Mouse (Mus musculus): ENCODE data around the gene Sytl2. TPM values are rescaled to one million over a fixed set of nuclear protein-coding genes. Genes with fewer than 3 reads are reported as not detected.

Sytl2 gene
- total and polyA plus RNA-seq, 3 experiments, result not detected

DNA sequence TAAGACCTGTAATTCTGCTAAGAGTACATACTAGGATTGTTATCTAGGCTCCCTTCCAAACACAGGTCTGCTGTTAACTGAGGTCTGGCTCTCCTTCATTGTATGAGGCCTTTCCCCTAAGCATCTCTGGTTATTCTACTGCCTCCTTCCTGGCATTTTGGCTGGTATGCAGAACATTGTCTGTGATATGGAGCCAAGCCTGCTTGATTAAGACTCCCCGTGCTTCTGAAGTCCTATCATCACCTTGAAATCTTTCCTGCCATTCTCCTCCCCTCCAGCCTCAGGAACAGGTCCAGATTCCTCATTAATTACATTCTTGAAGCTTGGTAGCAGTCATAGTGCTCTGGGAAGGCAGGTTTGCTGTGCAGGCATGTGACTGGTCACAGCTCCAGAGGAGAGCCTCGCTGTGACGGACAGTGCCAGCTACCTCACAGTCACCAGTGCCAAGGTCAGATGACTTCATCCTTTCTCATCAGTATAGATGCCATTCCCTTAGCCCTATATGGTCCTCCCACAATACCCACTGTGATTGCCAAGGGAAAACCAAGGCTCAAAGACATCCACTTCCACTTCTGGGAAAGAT, 30.5 kb downstream of the Sytl2 start:
- H3K4me3 ChIP-seq (ENCODE audit: control insufficient read depth in 1 of 2, insufficient read depth in 1 of 2, low read depth in 2 of 2, low read length in 2 of 2), result no peak overlapping the region
- no peak overlapping the region for H3K9ac ChIP-seq (ENCODE audit: control insufficient read depth, low read depth, low read length, poor library complexity, severe bottlenecking)
- no peaks in the 10 kb centered on the region for H3K79me2 ChIP-seq (ENCODE audit: control insufficient read depth, insufficient read depth, low read length, poor library complexity)
- H3K9me3 ChIP-seq (replicated peaks; ENCODE audit: insufficient read depth, low read length), result no peaks in the 10 kb centered on the region
- no peaks in the 10 kb centered on the region for H3K36me3 ChIP-seq (ENCODE audit: control insufficient read depth in 1 of 2, insufficient read depth in 2 of 2, low read length in 2 of 2)
- no peak for DNase-seq (ENCODE audit: low read depth, low spot score)
- H3K4me1 ChIP-seq (ENCODE audit: control insufficient read depth in 1 of 2, insufficient read depth in 2 of 2, low read length in 2 of 2), result no peaks in the 10 kb centered on the region
- no peak for TF ChIP-seq ZC3H11A (IDR thresholded peaks at IDR 0.05; ENCODE audit: low read depth, low read length)
- no peak for TF ChIP-seq POLR2AphosphoS2 (IDR thresholded peaks at IDR 0.05; ENCODE audit: low read length)
- no peak for TF ChIP-seq CHD2 (IDR thresholded peaks at IDR 0.05; ENCODE audit: low read length)
- no peak for TF ChIP-seq MAZ (IDR thresholded peaks at IDR 0.05; ENCODE audit: low read depth, low read length)
- no peak for TF ChIP-seq CTCF (IDR thresholded peaks at IDR 0.05 in 2 of 3, conservative IDR thresholded peaks at IDR 0.05 in 1 of 3; ENCODE audit: control insufficient read depth in 1 of 3, insufficient read depth in 1 of 3, low read depth in 2 of 3, low read length in 3 of 3, poor library complexity in 1 of 3, severe bottlenecking in 1 of 3)
- no peak for TF ChIP-seq MEF2A (IDR thresholded peaks at IDR 0.05; ENCODE audit: extremely low read depth, insufficient replicate concordance, low read depth, low read length, poor library complexity, severe bottlenecking)
- TF ChIP-seq SIN3A (IDR thresholded peaks at IDR 0.05; ENCODE audit: low read length), result no peak
- no peak for TF ChIP-seq RAD21 (IDR thresholded peaks at IDR 0.05; ENCODE audit: low read depth, low read length)
- no peak for TF ChIP-seq NELFE (IDR thresholded peaks at IDR 0.05; ENCODE audit: low read depth, low read length)
- TF ChIP-seq ZMIZ1 (IDR thresholded peaks at IDR 0.05; ENCODE audit: low read depth, low read length), result no peak
- TF ChIP-seq GATA1 (IDR thresholded peaks at IDR 0.05; ENCODE audit: low read depth, low read length), result no peak
- TF ChIP-seq EP300 (IDR thresholded peaks at IDR 0.05; ENCODE audit: low read depth in 1 of 2, low read length in 2 of 2), result no peak
- TF ChIP-seq E2F4 (IDR thresholded peaks at IDR 0.05; ENCODE audit: borderline replicate concordance, low read depth, low read length), result no peak
- no peak for TF ChIP-seq ELF1 (IDR thresholded peaks at IDR 0.05; ENCODE audit: low read depth, low read length)
- no peak for TF ChIP-seq MAX (IDR thresholded peaks at IDR 0.05; ENCODE audit: low read length)
- TF ChIP-seq NRF1 (IDR thresholded peaks at IDR 0.05; ENCODE audit: insufficient read depth, low read depth, low read length, poor library complexity, severe bottlenecking), result no peak
- no peak for TF ChIP-seq KAT2A (conservative IDR thresholded peaks at IDR 0.05; ENCODE audit: low read depth, low read length)
- no peak for TF ChIP-seq POLR2AphosphoS5 (IDR thresholded peaks at IDR 0.05; ENCODE audit: borderline replicate concordance, low read depth, low read length)
- no peak for TF ChIP-seq MAFK (IDR thresholded peaks at IDR 0.05; ENCODE audit: borderline replicate concordance, low read depth, low read length)
- peaks cover 2 to 3% of the 10 kb centered on the region in 2 experiments; a peak in 1 of 4 replicates for H3K27me3 ChIP-seq (ENCODE audit: control insufficient read depth in 1 of 2, insufficient read depth in 2 of 2, low read length in 2 of 2)
- H3K27ac ChIP-seq (ENCODE audit: control insufficient read depth, low read depth, low read length), result no peak overlapping the region

GRCm38 (mm10) chr7:90334362-90334761, 32.3 kb downstream of the Sytl2 start:
- H3K9me3 ChIP-seq (replicated peaks; ENCODE audit: insufficient read depth, low read length), result no peaks in the 10 kb centered on the region
- no peaks in the 10 kb centered on the region for H3K4me1 ChIP-seq (ENCODE audit: control insufficient read depth in 1 of 2, insufficient read depth in 2 of 2, low read length in 2 of 2)
- no peak overlapping the region for H3K4me3 ChIP-seq (ENCODE audit: control insufficient read depth in 1 of 2, insufficient read depth in 1 of 2, low read depth in 2 of 2, low read length in 2 of 2)
- no peaks in the 10 kb centered on the region for H3K36me3 ChIP-seq (ENCODE audit: control insufficient read depth in 1 of 2, insufficient read depth in 2 of 2, low read length in 2 of 2)
- peaks cover 2 to 3% of the 10 kb centered on the region in 2 experiments; a peak in 1 of 4 replicates for H3K27me3 ChIP-seq (ENCODE audit: control insufficient read depth in 1 of 2, insufficient read depth in 2 of 2, low read length in 2 of 2)
- H3K9ac ChIP-seq (ENCODE audit: control insufficient read depth, low read depth, low read length, poor library complexity, severe bottlenecking), result no peak overlapping the region
- TF ChIP-seq MYB (IDR thresholded peaks at IDR 0.05; ENCODE audit: low read depth, low read length), result no peak
- TF ChIP-seq GATA1 (IDR thresholded peaks at IDR 0.05; ENCODE audit: low read depth, low read length), result no peak
- no peak for TF ChIP-seq MYC (IDR thresholded peaks at IDR 0.05; ENCODE audit: low read depth, low read length)
- TF ChIP-seq MAZ (IDR thresholded peaks at IDR 0.05; ENCODE audit: low read depth, low read length), result no peak
- TF ChIP-seq POLR2AphosphoS5 (IDR thresholded peaks at IDR 0.05; ENCODE audit: borderline replicate concordance, low read depth, low read length), result no peak
- no peak for TF ChIP-seq KAT2A (conservative IDR thresholded peaks at IDR 0.05; ENCODE audit: low read depth, low read length)
- no peak for TF ChIP-seq RCOR1 (IDR thresholded peaks at IDR 0.05; ENCODE audit: low read depth, low read length)
- TF ChIP-seq TAL1 (IDR thresholded peaks at IDR 0.05; ENCODE audit: low read length), result no peak
- no peak for TF ChIP-seq CTCF (IDR thresholded peaks at IDR 0.05 in 2 of 3, conservative IDR thresholded peaks at IDR 0.05 in 1 of 3; ENCODE audit: control insufficient read depth in 1 of 3, insufficient read depth in 1 of 3, low read depth in 2 of 3, low read length in 3 of 3, poor library complexity in 1 of 3, severe bottlenecking in 1 of 3)
- TF ChIP-seq SIN3A (IDR thresholded peaks at IDR 0.05; ENCODE audit: low read length), result no peak
- no peak for TF ChIP-seq NRF1 (IDR thresholded peaks at IDR 0.05; ENCODE audit: insufficient read depth, low read depth, low read length, poor library complexity, severe bottlenecking)
- no peak for TF ChIP-seq EP300 (IDR thresholded peaks at IDR 0.05; ENCODE audit: low read depth in 1 of 2, low read length in 2 of 2)
- TF ChIP-seq UBTF (IDR thresholded peaks at IDR 0.05; ENCODE audit: borderline replicate concordance, insufficient read depth, low read depth, low read length), result no peak
- TF ChIP-seq ELF1 (IDR thresholded peaks at IDR 0.05; ENCODE audit: low read depth, low read length), result no peak
- TF ChIP-seq GABPA (IDR thresholded peaks at IDR 0.05; ENCODE audit: low read depth, low read length), result no peak
- no peak for TF ChIP-seq ETS1 (IDR thresholded peaks at IDR 0.05; ENCODE audit: low read depth, low read length)
- no peak for DNase-seq (ENCODE audit: low read depth, low spot score)
- no peaks in the 10 kb centered on the region for H3K79me2 ChIP-seq (ENCODE audit: control insufficient read depth, insufficient read depth, low read length, poor library complexity)
- no peak overlapping the region for H3K27ac ChIP-seq (ENCODE audit: control insufficient read depth, low read depth, low read length)
